Mouse (Mus musculus): ENCODE data around the gene Ptpra. TPM values are rescaled to one million over a fixed set of nuclear protein-coding genes. Genes with fewer than 3 reads are reported as not detected.

Gene Ptpra
- total and polyA plus RNA-seq, 3 experiments: 38.5 to 73.3 (median 40.4) TPM

GRCm38 (mm10) chr2:130451086-130451726 lies 1.1 kb downstream of the Ptpra start (continued):
- no peak for TF ChIP-seq KAT2A (IDR thresholded peaks at IDR 0.05; ENCODE audit: insufficient replicate concordance, low read length)
- TF ChIP-seq CHD1 (IDR thresholded peaks at IDR 0.05; ENCODE audit: low read depth, low read length): no peak

GRCm38 (mm10) chr2:130451727-130452090 lies 1.6 kb downstream of the Ptpra start:
- Histone ChIP-seq H3K27ac (ENCODE audit: insufficient read depth, low read depth) (no peak overlapping the region), H3K4me2 (ENCODE audit: insufficient read depth, low read depth, poor library complexity, severe bottlenecking) (peak overlapping the region; percentile 74; the same call in 1 of the 2 replicates), H3K27me3 (replicated peaks) (no peaks in the 10 kb centered on the region), H3K4me1 (ENCODE audit: control insufficient read depth in 1 of 2, insufficient read depth in 2 of 2) (peaks cover 0 to 32% of the 10 kb centered on the region in 2 experiments; a peak in 2 of 4 replicates), H3K9me3 (replicated peaks; ENCODE audit: low read length) (no peaks in the 10 kb centered on the region), H3K36me3 (replicated peaks in 1 of 2; ENCODE audit: control insufficient read depth in 1 of 2, insufficient read depth in 1 of 2, low read length in 1 of 2) (peaks cover 0 to 6% of the 10 kb centered on the region in 2 experiments), H3K79me2 (replicated peaks; ENCODE audit: control insufficient read depth, extremely low read depth, insufficient read depth, poor library complexity, severe bottlenecking) (peaks cover 20% of the 10 kb centered on the region), H3K9ac (ENCODE audit: insufficient read depth, low read depth) (no peak overlapping the region; the same call in 1 of the 2 replicates), H3K4me3 (replicated peaks in 1 of 3; ENCODE audit: low read depth in 2 of 3, low read length in 2 of 3, poor library complexity in 1 of 3) (no peak overlapping the region)
- DNase-seq (ENCODE audit: extremely low read depth): no peak
- TF ChIP-seq NELFE (IDR thresholded peaks at IDR 0.05; ENCODE audit: low read depth, low read length) (no peak), E2F4 (IDR thresholded peaks at IDR 0.05; ENCODE audit: insufficient replicate concordance, low read depth, low read length) (no peak), ZMIZ1 (IDR thresholded peaks at IDR 0.05; ENCODE audit: low read depth, low read length) (no peak), MAFK (IDR thresholded peaks at IDR 0.05; ENCODE audit: insufficient replicate concordance, low read length) (no peak)
- dilution Hi-C loops (cut with MboI; ENCODE audit: extremely low pct_ligation_motif_present, extremely low pct_unique_long_range_greater_than_20kb, low sequenced_read_pairs): no loop called here
- in situ Hi-C loops (cut with MboI; ENCODE audit: low pct_ligation_motif_present, low pct_unique_long_range_greater_than_20kb, low sequenced_read_pairs): no loop called here

- Histone ChIP-seq H3K36me3 (replicated peaks in 1 of 2; ENCODE audit: control insufficient read depth in 1 of 2, insufficient read depth in 1 of 2, low read length in 1 of 2) (peaks cover 0 to 8% of the 10 kb centered on the region in 2 experiments), H3K9ac (ENCODE audit: insufficient read depth, low read depth) (no peak overlapping the region), H3K4me2 (ENCODE audit: insufficient read depth, low read depth, poor library complexity, severe bottlenecking) (no peak overlapping the region), H3K79me2 (replicated peaks; ENCODE audit: control insufficient read depth, extremely low read depth, insufficient read depth, poor library complexity, severe bottlenecking) (peaks cover 20% of the 10 kb centered on the region), H3K4me3 (replicated peaks in 1 of 3; ENCODE audit: low read depth in 2 of 3, low read length in 2 of 3, poor library complexity in 1 of 3) (no peak overlapping the region), H3K27ac (ENCODE audit: insufficient read depth, low read depth) (no peak overlapping the region), H3K4me1 (ENCODE audit: control insufficient read depth in 1 of 2, insufficient read depth in 2 of 2) (peaks cover 0 to 32% of the 10 kb centered on the region in 2 experiments; a peak in 2 of 4 replicates), H3K27me3 (replicated peaks) (no peaks in the 10 kb centered on the region), H3K9me3 (replicated peaks; ENCODE audit: low read length) (no peaks in the 10 kb centered on the region)
- dilution Hi-C loops (cut with MboI; ENCODE audit: extremely low pct_ligation_motif_present, extremely low pct_unique_long_range_greater_than_20kb, low sequenced_read_pairs): no loop called here
- in situ Hi-C loops (cut with MboI; ENCODE audit: low pct_ligation_motif_present, low pct_unique_long_range_greater_than_20kb, low sequenced_read_pairs): no loop called here
- TF ChIP-seq SIN3A (IDR thresholded peaks at IDR 0.05; ENCODE audit: low read length) (no peak), ZNF384 (IDR thresholded peaks at IDR 0.05; ENCODE audit: low read depth, low read length) (no peak), CHD1 (IDR thresholded peaks at IDR 0.05; ENCODE audit: low read depth, low read length) (no peak), MAFK (IDR thresholded peaks at IDR 0.05; ENCODE audit: insufficient replicate concordance, low read length) (no peak), E2F4 (IDR thresholded peaks at IDR 0.05; ENCODE audit: insufficient replicate concordance, low read depth, low read length) (no peak), BHLHE40 (IDR thresholded peaks at IDR 0.05; ENCODE audit: low read depth, low read length) (no peak), ELF1 (IDR thresholded peaks at IDR 0.05; ENCODE audit: low read depth, low read length) (no peak), TCF12 (IDR thresholded peaks at IDR 0.05; ENCODE audit: low read depth, low read length) (no peak), NELFE (IDR thresholded peaks at IDR 0.05; ENCODE audit: low read depth, low read length) (no peak), CHD2 (IDR thresholded peaks at IDR 0.05; ENCODE audit: low read length) (no peak), SMC3 (IDR thresholded peaks at IDR 0.05; ENCODE audit: low read depth, low read length) (no peak), MEF2A (IDR thresholded peaks at IDR 0.05; ENCODE audit: borderline replicate concordance, low read depth, low read length) (no peak), RAD21 (IDR thresholded peaks at IDR 0.05; ENCODE audit: low read depth, low read length) (no peak)
- no peak for DNase-seq (ENCODE audit: extremely low read depth)
Measured at GRCm38 (mm10) chr2:130452266-130452665, 2.2 kb downstream of the Ptpra start.

All from CH12.LX (cell line).